Mouse (Mus musculus) midbrain, embryonic 11.5 days (tissue): ENCODE data around the gene Slc25a38. TPM values are rescaled to one million over a fixed set of nuclear protein-coding genes. Genes with fewer than 3 reads are reported as not detected.
A peak's percentile ranks its signal among the peaks of the same experiment; 100 is the strongest.

Experiments used
- ATAC-seq: fragments of 200-750 bp; cut with Nextera tagmentation; 2 replicates; pipeline ENCODE4 v1.8.0; 2017; ENCODE audit warnings: moderate TSS enrichment, moderate library complexity; ENCODE audit not compliant: low FRiP score
- DNase-seq: peaks from one replicate; pipeline ENCODE4 v3.0.0; 2015; ENCODE audit warnings: low spot score; ENCODE audit errors: missing footprints
- H3K27ac ChIP-seq: fragments of 300-500 bp; sonication (generic); 2 replicates; pipeline ENCODE4 v1.5.1; 2014; ENCODE audit warnings: low read depth, low read length
- H3K27me3 ChIP-seq: fragments of 300-500 bp; sonication (generic); 2 replicates; pipeline ENCODE4 v1.6.1; 2014; ENCODE audit warnings: mild to moderate bottlenecking, low read length, moderate library complexity, mixed read lengths; ENCODE audit not compliant: control insufficient read depth, insufficient read depth
- H3K36me3 ChIP-seq: fragments of 300-500 bp; sonication (generic); 2 replicates; pipeline ENCODE4 v1.6.1; 2014; ENCODE audit warnings: mild to moderate bottlenecking, low read length, moderate library complexity, mixed read lengths; ENCODE audit not compliant: control insufficient read depth, insufficient read depth
- H3K4me1 ChIP-seq: fragments of 300-500 bp; sonication (generic); 2 replicates; pipeline ENCODE4 v1.6.1; 2014; ENCODE audit warnings: low read length; ENCODE audit not compliant: control insufficient read depth, insufficient read depth
- H3K4me2 ChIP-seq: fragments of 300-500 bp; sonication (generic); 2 replicates; pipeline ENCODE4 v1.6.1; 2014; ENCODE audit warnings: mild to moderate bottlenecking, moderate library complexity
- H3K4me3 ChIP-seq: fragments of 300-500 bp; sonication (generic); 2 replicates; pipeline ENCODE4 v1.5.1; 2014; ENCODE audit warnings: low read depth, low read length
- H3K9ac ChIP-seq: fragments of 300-500 bp; sonication (generic); 2 replicates; pipeline ENCODE4 v1.6.1; 2014; ENCODE audit warnings: low read length
- H3K9me3 ChIP-seq: fragments of 300-500 bp; sonication (generic); 2 replicates; pipeline ENCODE4 v1.6.1; 2016; ENCODE audit warnings: low read length; ENCODE audit not compliant: control insufficient read depth
- WGBS: fragments of 180-500 bp; shearing (Covaris S2); extraction: QIAGEN DNeasy Blood & Tissue Kit; methylation state at CpG from one replicate; pipeline ENCODE4 v1.1.7; 2014; 5-methylcytosine and 5-hydroxymethylcytosine counted together
- polyA plus RNA-seq: library from polyadenylated mRNA; unstranded; fragments of >200 nt; fragmentation: Nextera tagmentation; extraction: Ambion mirVana; gene quantifications from 2 replicates; pipeline ENCODE4 v1.2.1, GENCODE M21; 2014

Slc25a38 gene
- polyA plus RNA-seq, 1 experiment from 2014 or later = 36.7 TPM

DNA sequence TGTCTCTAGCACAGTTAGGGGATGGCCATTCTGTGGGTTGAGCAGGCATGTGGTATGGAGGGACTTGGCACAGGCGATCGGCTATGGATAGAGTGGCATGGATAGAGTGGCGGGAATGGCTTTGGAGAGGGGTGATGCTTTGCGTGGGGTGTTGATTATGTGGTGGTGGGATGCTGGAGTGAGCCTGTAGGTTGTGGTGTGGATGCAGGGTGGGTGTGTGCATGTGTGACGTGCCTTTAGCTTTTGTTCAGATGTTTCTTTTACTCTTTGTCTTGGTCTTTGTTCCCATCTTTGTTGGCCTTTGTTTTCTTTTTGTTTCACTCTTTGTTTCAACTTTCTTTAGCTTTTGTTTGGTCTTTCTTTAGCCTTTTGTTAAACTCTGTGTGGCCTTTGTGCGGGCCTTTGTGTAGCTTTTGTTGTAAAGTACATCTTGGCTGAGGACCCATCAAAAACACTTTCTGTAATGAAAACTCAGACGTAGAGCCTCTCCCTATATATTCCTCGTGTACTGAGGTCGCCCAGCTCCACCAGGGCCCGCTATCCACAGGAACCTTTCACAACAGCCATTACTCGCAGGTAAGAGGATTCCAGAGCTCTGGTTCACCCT, 39.2 kb downstream of the Slc25a38 start, which contains the start of gene Mobp:
Gene Mobp (plus strand): TSS at position 486 of the 607 bp plus-strand sequence.
- Histone ChIP-seq H3K4me2 (no peak within 1 kb of the TSS), H3K27me3 (no peaks in the 10 kb centered on the region; the same call in 1 of the 2 replicates), H3K9ac (no peak within 1 kb of the TSS), H3K9me3 (no peaks in the 10 kb centered on the region), H3K4me3 (no peak within 1 kb of the TSS), H3K27ac (no peak within 1 kb of the TSS), H3K4me1 (peaks cover 2% of the 10 kb centered on the region; the same call in 1 of the 2 replicates), H3K36me3 (no peaks in the 10 kb centered on the region)
- ATAC-seq (no peak), DNase-seq (peak; percentile 77)
- WGBS = 46% methylated on average over 11 of the region's 11 CpGs

DNA sequence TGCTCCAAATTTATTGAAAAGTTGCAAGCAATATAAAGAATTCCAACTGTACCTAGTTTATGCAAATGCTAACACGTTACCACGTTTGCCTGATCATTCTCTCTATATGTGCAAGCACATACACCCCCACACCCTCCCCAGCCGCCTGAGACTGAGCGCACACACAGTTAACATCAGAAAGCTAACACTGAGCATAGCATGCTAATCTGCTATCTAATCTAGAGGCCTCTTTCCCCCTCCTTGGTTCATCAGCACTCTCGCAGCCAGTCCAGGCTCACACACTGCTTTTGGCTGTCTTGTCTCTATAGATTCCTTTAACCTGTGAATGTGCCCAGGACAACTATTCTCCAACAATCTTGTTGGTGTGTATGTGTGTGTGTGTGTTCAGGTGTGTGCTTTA, 41.0 kb downstream of the Slc25a38 start:
- Histone ChIP-seq H3K4me3 (no peak overlapping the region), H3K27me3 (no peaks in the 10 kb centered on the region; the same call in 1 of the 2 replicates), H3K9ac (no peak overlapping the region), H3K4me1 (peaks cover 2% of the 10 kb centered on the region; the same call in 1 of the 2 replicates), H3K9me3 (no peaks in the 10 kb centered on the region), H3K4me2 (no peak overlapping the region), H3K36me3 (no peaks in the 10 kb centered on the region), H3K27ac (no peak overlapping the region)
- 83% methylated on average over 5 of the region's 5 CpGs for WGBS
- ATAC-seq = no peak
- DNase-seq = peak; percentile 69

DNA sequence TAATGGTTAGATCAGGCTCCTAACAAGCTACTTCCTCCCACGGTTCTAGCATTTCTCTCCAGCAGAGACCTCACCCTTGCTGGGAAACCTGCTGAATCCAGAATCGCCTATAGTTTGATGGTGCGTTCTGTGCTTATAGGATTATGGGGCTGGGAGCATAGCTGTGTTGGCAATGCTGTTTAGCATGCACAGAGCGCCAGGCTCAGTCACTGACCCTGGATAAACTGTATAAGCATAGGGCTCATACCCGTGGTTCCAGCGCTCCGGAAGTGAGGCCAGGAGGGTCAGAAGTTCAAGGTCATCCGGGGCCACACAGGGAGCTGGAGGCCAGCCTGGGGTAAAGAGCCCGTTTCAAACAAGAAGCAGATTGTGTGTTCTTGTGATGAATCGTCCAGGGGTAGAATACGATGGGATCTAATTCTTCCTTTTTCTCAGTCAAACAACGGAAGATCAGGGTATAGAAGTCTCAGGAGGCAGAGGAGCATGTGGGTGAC, 41.8 kb downstream of the Slc25a38 start:
- Histone ChIP-seq H3K9me3 (no peaks in the 10 kb centered on the region), H3K4me2 (no peak overlapping the region), H3K27ac (no peak overlapping the region), H3K4me3 (no peak overlapping the region), H3K36me3 (no peaks in the 10 kb centered on the region), H3K9ac (no peak overlapping the region), H3K27me3 (no peaks in the 10 kb centered on the region; the same call in 1 of the 2 replicates), H3K4me1 (peaks cover 2% of the 10 kb centered on the region; the same call in 1 of the 2 replicates)
- peak; percentile 10 for DNase-seq
- 82% methylated on average over 12 of the region's 12 CpGs for WGBS
- no peak for ATAC-seq

DNA sequence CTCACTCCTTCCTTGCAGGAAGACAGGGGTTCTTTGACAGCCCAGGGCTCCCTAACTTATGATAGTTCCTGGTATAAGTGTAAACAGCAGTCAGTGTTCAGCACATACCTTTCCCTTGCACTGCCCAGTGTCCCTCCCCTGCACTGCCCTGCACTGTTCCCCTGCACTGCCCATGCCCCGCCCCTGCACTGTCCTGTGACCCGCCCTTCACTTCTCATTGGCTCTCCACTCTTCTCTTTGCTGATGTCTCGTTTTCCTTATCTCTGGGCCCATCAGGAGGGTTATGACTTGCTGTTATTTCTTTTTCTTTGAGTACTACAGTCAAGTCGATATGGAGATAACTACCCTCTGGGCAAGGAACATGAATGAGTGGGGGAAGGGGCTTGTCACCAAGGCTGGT, 47.9 kb downstream of the Slc25a38 start:
- H3K4me2 ChIP-seq = no peak overlapping the region
- no peaks in the 10 kb centered on the region for H3K27me3 ChIP-seq
- DNase-seq = no peak
- H3K36me3 ChIP-seq = no peaks in the 10 kb centered on the region
- no peak overlapping the region for H3K9ac ChIP-seq
- ATAC-seq = peak; percentile 70
- 43% methylated on average over 4 of the region's 4 CpGs for WGBS
- peaks cover 8% of the 10 kb centered on the region; the same call in 1 of the 2 replicates for H3K4me1 ChIP-seq
- H3K9me3 ChIP-seq = no peaks in the 10 kb centered on the region
- no peak overlapping the region for H3K27ac ChIP-seq
- no peak overlapping the region for H3K4me3 ChIP-seq

DNA sequence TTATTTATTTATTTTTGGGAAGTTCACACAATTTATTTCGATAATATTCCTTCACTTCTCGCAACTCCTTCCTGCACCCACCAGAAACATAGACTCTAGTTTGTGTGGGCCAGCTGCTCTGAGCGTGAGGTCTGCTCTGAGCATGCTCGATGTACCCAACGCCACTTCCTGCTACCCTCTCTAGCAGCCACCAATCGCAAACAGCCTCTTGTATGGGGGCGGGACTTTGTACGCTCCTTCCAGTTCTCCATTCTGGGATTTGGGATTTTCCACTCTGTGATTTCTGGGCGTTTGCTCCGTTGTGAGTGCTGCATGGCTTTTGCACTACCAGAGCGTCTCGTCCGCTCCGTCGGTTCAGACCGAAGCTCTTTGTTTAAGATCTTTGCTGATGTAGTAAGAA, 53.7 kb downstream of the Slc25a38 start:
- no peaks in the 10 kb centered on the region for H3K27me3 ChIP-seq
- DNase-seq (no peak), ATAC-seq (no peak)
- no peak overlapping the region for H3K4me2 ChIP-seq
- H3K4me3 ChIP-seq = no peak overlapping the region
- no peak overlapping the region for H3K27ac ChIP-seq
- no peaks in the 10 kb centered on the region for H3K9me3 ChIP-seq
- H3K36me3 ChIP-seq = no peaks in the 10 kb centered on the region
- H3K9ac ChIP-seq = no peak overlapping the region
- no peaks in the 10 kb centered on the region for H3K4me1 ChIP-seq
- WGBS = 86% methylated on average over 16 of the region's 16 CpGs

DNA sequence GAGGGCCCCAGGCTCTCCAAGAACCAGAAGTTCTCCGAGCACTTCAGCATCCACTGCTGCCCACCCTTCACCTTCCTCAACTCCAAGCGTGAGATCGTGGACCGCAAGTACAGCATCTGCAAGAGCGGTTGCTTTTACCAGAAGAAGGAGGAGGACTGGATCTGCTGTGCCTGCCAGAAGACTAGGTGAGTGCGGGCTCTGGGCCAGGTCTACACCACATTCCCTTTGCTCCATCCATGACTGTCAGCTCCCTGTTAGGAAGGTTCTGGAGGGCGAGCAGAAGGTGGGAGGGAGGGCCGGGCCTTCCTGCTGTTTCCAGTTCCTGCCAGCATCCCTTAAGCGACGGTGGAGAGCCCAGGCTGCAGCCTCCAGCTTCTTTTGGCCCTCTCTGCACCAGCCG, 57.7 kb downstream of the Slc25a38 start:
- no peak overlapping the region for H3K4me2 ChIP-seq
- no peak overlapping the region for H3K9ac ChIP-seq
- H3K4me3 ChIP-seq = no peak overlapping the region
- ATAC-seq = no peak
- H3K27ac ChIP-seq = no peak overlapping the region
- no peaks in the 10 kb centered on the region for H3K4me1 ChIP-seq
- no peaks in the 10 kb centered on the region for H3K9me3 ChIP-seq
- no peaks in the 10 kb centered on the region for H3K36me3 ChIP-seq
- no peaks in the 10 kb centered on the region for H3K27me3 ChIP-seq
- WGBS = 76% methylated on average over 11 of the region's 11 CpGs
- peak; percentile 14 for DNase-seq

DNA sequence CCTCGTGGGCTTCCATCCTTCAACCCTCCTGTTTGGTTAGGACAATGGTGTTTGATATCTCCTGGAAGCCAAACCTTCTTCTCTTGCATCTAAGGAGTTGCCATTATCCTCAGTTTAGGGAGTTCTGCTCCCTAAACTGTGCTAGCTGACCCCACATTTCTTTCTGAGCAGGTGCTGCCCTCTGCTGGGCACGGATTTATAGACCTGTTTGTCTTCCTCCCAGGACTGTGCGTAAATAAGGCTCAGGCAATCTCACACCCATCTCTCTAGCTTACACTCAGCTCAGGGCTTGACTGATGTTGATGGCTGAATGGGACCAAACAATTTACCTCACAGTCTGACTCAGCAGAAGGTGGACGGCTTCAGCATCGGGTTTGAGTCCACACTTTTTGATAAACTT, 61.1 kb downstream of the Slc25a38 start:
- H3K4me2 ChIP-seq = no peak overlapping the region
- no peaks in the 10 kb centered on the region for H3K4me1 ChIP-seq
- WGBS = 45% methylated on average over 5 of the region's 5 CpGs
- H3K9me3 ChIP-seq = no peaks in the 10 kb centered on the region
- H3K27ac ChIP-seq = no peak overlapping the region
- H3K9ac ChIP-seq = no peak overlapping the region
- H3K27me3 ChIP-seq = no peaks in the 10 kb centered on the region
- peak; percentile 92 for DNase-seq
- ATAC-seq = no peak
- no peaks in the 10 kb centered on the region for H3K36me3 ChIP-seq
- no peak overlapping the region for H3K4me3 ChIP-seq

Other genes with a start within 250 kb of the Slc25a38 start
- gene Wdr48, start 215.5 kb upstream of the Slc25a38 start, polyA plus RNA-seq = 61.2 and 61.4 TPM in 2 replicates
- 16.4 and 18.4 TPM in 2 replicates for gene Gorasp1, start 172.8 kb upstream of the Slc25a38 start, polyA plus RNA-seq
- 0.10 and 0.20 TPM in 2 replicates for gene Ttc21a, start 172.8 kb upstream of the Slc25a38 start, polyA plus RNA-seq
- 0.34 and 0.67 TPM in 2 replicates for gene Csrnp1, start 125.7 kb upstream of the Slc25a38 start, polyA plus RNA-seq
- not detected in 2 replicates for gene Xirp1, start 86.8 kb upstream of the Slc25a38 start, polyA plus RNA-seq
- gene Cx3cr1, start 40.5 kb upstream of the Slc25a38 start, polyA plus RNA-seq = 2.9 and 4.3 TPM in 2 replicates
- not detected in 2 replicates for gene Ccr8, start 18.3 kb upstream of the Slc25a38 start, polyA plus RNA-seq
- gene Rpsa, start 17.3 kb downstream of the Slc25a38 start, polyA plus RNA-seq = 1,378 and 1,482 TPM in 2 replicates
- gene Mobp, start 39.3 kb downstream of the Slc25a38 start, polyA plus RNA-seq = 0.26 and 0.82 TPM in 2 replicates
- 0.94 and 1.6 TPM in 2 replicates for gene Myrip, start 191.1 kb downstream of the Slc25a38 start, polyA plus RNA-seq